Mouse (Mus musculus) frontal cortex, postnatal 14 days (tissue): ENCODE results near the gene Abcf2.
"Not testable (repeated sequence)": the region's sequence is repeated elsewhere in the genome, so short reads cannot be mapped to it uniquely, and the experiment has no call there.

Experiments
- DNase-seq, 2 experiments: peaks; one replicate each; pipeline ENCODE4 v3.0.0; 2022; ENCODE audit warnings: low spot score in 2 of 2

The Abcf2 gene

DNA sequence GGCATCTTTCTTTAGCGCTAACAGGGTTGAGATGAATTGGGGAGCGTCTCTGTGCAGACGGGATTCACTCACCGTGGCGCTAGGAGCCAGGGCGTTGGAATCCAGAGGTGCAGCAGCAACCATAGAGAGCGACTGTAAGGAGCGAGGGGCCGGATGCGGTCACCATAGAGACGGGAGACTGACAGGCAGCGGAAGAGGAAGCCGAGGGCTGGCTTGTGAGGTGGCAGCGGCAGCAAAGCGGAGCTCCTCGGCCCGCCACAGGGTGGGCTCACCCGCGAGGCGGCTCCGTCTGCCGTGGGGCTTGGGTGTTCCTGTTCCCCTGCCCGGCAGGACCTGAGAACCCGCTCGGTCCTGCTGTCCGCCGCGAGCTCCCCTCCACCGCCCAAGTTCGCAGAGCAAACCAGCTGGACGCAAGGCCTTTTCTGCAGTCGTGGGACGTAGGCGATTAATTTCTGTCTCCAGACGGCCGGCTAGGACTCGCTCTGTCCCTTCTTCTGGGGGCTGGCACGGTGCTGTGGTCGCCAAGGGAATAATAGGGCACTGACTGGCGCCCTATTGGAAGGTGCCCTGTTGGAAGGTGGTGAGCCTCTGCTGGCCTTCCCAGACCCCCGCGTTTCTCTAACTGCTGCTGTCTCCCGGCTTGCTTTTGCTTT, 9.4 kb upstream of the Abcf2 start, which contains the start of gene Chpf2:
Gene Chpf2, plus strand, starts transcription at position 195 of the 653 bp plus-strand sequence.
- DNase-seq = peak; percentile 65 to 76

DNA sequence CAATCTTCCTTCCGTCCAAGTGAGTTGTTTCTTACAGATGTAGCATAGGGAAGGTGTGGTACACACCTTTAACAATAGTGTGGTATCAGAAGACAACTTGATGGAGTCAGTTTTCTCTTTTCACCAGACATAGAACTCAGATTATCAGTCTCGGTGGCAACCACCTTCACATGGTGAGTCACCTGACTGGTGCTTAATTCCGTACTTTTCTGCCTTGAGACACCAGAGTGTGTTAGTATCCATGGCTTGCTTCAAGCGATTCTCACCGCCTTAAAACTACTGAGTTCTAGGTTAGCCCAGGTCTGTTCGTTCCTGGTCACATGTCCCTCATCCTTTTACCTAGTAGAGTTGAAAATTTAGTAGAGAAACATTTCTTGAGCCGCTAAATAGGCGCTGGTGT, 8.8 kb upstream of the Abcf2 start:
- no peak for DNase-seq

DNA sequence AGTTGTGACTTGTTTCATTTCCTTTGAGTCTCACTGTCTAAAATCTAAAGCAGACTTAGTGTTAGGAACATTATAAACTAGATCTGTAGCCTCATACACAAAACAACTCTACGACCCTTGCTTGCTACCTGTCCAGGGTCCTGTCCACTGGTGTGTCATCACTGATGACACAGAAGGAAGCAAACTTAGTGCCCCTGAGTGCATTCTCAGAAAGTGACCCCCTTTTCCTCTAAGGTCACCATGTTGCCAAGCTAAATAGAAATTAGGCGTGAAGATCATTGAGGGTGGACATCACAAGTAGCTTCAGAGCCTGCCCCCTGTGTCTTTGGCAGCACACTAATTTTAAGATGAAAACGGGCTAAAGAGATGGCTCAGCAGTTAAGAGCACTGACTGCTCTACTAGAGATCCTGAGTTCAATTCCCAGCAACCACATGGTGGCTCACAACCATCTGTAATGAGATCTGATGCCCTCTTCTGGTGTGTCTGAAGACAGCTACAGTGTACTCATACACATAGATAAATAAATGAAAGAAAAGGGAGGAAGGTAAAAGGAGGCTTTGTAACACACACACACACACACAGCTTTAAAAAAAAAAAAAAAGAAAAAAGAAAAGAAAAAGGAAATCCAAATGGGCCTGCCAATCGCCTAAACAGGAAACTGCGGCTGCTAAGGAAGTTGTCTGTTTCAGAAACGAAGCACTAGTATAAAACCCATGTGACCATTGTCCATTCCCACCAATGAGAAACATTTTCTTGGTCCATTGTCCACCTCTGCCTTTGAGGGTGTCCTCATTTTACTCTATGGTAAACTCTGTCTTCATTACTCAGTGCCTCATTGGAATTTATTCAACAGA, 1.1 kb upstream of the Abcf2 start:
- no peak for DNase-seq

DNA sequence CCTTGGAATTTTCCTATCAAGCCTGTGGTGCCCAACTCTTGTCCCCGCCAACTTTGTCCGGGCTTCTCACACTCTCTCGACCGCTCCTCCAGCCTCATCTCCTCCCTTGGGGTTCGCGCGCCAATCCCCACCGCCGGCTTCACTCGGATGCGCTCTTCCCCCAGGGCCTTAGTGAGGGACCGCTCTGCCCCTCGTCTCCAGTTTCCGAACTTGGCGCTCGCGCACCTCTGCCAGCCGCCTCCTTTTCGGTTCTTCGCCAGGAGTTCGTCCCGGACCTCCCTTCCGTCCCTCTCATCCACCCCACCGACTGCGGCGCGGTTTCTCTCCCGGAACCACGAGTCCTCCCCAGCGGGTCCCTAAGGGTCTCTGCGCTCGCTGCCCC, 475 bp downstream of the Abcf2 start:
- no peak for DNase-seq

DNA sequence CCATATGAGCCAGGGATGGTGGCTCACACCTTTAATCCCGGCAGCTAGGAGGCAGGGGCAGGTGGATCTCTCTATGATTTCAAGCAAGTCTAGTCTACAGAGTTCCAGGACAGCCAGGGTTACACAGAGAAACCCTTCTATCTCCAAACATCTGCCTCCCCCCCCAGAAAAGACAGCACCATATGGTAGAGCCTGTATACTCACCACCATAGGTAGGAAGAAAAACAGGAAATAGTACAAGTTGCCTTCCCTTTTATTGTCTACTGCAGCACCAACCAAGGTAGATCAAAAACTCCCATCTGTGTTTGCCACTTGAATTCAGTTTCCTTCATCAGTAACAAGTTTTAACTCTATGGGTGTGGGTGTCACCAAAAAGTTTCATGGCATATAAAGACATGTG, 1.3 kb downstream of the Abcf2 start:
- no peak for DNase-seq

DNA sequence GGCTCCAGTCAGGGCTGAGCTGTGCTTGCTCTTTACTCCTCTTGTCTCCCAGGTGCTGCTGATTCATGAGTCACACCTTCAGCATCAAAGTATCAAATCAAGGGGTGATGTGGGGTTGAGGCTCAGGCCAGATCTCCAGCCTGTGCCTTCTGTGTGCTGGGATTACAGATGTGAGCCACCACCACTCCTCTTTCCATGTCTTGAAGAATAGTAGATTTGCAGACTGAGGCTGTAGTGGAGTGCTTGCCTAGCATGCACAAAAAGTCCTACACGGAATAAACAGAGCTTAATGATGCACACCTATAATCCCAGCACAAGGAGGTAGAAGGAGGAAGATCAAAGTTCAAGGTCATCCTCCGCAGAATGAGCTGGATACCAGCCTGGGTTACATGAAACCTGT, 20.6 kb downstream of the Abcf2 start, which contains the start of gene 4931409K22Rik:
Gene 4931409K22Rik, minus strand, starts transcription at position 101 of the 400 bp plus-strand sequence.
- DNase-seq = no peak

GRCm38 (mm10) chr5:24555335-24555734, 21.9 kb downstream of the Abcf2 start:
- DNase-seq = not testable (repeated sequence)

- no peak for DNase-seq
Measured at GRCm38 (mm10) chr5:24553621-24554244, 23.5 kb downstream of the Abcf2 start.

- DNase-seq = no peak
Measured at GRCm38 (mm10) chr5:24551317-24551688, 26.0 kb downstream of the Abcf2 start.

DNA sequence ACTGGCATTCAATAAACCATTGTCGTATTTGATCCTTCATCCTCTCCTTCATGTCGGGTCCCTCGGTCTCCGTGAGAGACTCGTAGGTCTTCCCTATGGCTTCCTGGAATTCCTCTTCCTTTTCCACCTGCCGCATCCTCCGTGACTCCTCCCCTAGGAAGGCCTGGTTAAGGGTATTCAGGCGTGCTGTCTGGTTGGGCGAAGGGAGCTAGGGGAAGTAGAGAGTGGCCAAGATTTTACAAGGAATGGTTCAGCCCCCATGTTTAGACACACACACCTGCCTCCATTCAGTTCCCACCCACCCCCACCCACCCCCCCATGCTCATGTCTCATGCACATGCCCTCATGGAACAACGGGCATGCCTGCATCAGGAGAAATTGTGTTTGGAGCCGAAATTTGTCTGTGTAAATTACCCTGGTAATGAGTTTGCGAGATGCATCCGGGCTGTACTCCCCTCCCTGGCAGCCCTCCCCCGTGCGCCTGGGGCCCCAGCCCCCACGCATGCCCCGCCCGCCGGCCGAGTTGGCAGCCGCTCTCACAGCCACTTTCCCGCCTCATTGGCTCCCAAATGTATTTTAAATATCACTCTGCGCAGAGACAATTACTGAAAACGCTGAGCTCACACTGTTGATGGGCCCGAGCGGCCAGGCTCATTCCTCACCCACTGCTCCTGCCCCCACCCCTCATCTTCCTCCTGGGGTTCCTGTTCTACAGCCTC, 26.5 kb downstream of the Abcf2 start:
- DNase-seq = peak; percentile 21 to 45

DNA sequence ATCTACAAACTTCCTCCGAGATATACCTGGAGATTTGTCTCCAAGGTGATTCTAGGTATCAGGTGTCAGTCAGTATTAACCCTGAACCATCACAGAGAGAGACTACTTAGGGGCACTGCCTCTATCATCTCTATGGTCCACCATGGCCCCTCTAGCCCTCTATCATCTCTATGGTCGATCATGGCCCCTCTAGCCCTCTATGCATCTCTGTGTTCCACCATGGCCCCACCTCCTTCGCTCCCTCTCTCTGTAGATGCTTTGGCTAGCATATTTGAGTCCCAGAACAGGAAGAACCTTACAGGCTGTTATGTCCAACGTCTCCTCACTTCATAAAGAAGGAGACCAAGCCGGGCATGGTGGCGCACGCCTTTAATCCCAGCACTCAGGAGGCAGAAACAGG, 34.6 kb downstream of the Abcf2 start:
- DNase-seq = no peak

GRCm38 (mm10) chr5:24541144-24541569, 36.1 kb downstream of the Abcf2 start:
- no peak for DNase-seq

DNA sequence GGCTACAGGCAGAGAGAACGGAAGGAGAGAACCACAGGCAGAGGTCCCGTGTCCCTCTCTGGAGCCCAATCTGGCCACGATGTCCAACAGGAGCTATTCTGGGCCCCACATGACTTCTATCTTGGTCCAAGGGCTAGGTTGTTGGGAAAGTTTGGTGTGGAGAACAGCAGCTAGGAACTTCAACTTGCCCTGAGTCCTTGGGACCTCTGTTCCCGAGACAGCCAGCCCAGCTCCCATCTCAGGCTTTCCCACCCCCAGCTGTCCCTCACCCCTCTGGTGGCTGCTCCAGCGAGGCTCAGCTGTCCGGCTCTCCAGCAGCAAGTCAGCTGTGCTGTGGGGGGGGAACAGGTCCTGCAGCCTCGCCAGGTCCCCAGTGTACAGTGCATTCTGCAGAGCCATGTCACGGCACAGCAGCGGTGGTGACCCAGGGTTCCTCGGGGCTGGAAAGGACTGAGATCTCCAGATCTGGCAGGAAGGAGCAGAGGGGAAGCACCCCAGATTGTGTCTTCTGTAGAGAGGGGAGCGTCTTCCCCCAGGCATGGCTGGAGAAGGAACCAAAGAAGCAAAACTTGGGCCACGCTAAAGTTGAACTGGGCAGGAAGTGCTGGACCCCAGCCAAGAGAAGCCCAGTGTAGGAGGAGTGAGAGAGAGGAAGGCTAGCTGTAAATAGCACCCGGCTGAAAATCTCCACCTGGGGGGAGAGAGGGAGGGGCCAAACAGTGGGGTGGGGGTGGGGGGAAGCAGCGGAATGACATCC, 36.7 kb downstream of the Abcf2 start, which contains the start of gene Asb10:
Gene Asb10, minus strand, starts transcription at position 592 of the 757 bp plus-strand sequence.
- DNase-seq = peak in 1 of 2 experiments; percentile 24

DNA sequence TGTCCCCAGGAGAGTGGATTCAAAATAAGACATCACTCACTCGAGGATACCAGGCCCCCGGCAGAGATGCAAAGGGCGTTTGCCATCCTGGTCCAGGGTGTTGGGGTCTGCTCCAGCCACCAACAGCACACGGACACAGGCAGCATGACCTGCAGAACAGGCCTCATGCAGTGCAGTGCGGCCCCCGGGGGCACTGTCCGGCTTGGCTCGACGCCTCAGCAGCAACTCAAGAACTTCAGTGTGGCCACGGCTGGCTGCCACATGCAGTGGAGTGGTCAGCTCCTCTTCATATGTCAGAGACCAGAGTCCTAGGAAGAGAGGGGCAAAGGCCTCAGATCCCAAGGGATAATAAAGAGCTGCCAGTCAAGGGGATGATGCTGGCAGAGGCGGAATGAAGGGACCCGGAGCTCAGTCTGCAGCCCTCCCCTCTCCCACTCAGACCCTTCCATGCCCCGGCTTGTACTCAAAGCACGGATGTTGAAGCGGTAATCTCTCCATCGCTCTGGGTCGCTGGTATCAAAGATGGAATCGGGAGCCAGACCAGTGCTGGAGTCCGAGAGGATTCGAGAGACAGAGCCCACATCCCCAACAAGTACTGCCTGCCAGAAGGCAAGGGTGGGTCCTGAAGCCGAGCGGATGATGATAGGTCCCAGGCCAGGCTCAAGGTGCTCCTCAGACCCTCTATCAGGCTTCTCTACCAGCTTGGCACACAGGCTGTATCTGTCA, 37.5 kb downstream of the Abcf2 start:
- no peak for DNase-seq

DNA sequence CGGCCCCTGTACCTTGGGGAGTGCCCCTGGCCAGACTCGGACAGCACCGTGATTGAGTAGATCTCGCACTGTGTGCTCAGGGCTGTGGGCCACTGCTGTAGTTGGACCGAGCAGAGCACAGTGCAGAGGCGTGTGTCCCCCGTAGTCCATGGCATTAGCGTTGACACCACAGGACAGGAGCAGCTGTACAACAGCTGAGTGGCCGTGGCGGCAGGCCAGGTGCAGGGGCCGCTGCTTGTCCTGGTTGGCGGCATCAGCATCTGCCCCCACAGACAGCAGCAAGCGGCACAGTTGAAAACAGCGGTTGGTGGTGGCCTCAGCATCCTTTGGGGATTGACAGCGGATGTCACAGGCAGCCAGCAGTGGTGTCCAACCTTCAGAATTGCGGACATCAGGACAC, 39.6 kb downstream of the Abcf2 start:
- no peak for DNase-seq

DNA sequence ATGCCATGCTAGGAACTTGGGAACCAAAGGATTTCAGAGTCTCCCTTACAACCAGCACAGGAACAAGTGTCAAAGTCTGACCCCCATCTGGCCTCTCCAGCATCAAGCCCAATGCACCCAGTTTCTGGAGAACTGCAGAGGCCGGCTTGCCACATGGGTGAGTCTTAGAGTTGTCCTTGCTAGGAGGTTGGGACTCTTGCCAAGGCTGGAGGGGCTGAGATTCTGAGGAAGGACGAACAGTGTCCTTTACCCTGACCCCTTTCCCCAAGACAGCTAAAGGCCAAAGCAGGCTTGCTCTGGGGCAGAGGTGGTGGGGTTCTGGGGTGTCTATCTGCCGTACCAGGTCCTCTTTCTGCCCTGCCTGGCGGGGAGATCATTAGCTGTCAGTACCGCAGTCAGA, 40.8 kb downstream of the Abcf2 start:
- DNase-seq = no peak

DNA sequence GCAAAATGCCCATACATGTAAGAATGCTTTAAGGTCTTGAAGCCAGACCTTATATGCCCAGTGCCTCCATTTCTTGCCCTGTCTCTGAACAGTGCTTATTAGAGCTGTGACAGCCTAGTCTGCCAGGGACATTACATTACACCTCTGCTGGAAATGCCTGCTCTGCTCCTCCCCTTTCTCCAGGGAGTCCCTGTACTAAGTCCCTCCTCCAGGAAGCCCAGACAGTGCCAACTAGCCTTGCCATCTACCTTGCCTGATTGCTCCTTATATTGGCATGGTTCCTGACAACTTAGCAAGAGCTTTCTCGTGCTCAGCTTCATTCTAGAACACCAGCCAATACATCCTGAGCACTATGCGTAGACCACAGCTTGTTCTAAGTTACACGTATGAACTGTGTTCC, 41.5 kb downstream of the Abcf2 start:
- no peak for DNase-seq

- DNase-seq = no peak
Measured at GRCm38 (mm10) chr5:24534292-24534691, 43.0 kb downstream of the Abcf2 start.

DNA sequence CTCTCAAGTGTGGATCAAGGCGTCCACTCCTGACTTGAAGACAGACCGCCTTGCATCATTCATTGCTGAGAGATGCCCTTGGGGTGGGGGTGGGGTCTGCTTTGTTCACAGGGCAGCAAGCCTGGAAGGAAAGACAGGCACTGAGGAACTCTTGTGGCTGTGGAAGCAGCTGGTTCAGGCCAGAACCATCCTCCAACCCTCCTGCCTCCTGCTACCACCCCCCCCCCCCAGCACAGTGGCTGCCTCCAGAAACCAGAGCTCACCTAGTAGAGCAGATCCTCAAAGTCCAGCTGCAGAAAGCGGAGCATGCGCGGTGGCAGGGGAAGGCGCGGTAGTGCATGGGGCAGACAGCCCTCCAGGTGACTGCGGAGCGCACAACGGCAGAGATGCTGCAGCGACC, 43.9 kb downstream of the Abcf2 start:
- no peak for DNase-seq

- peak; percentile 80 to 92 for DNase-seq
Measured at GRCm38 (mm10) chr5:24530042-24530689, 47.1 kb downstream of the Abcf2 start.
